Mouse (Mus musculus) heart, embryonic 15.5 days (tissue): ENCODE results near the gene Stxbp1. TPM values are rescaled to one million over a fixed set of nuclear protein-coding genes. Genes with fewer than 3 reads are reported as not detected.
A peak's percentile ranks its signal among the peaks of the same experiment; 100 is the strongest.

Experiments used
- ATAC-seq: fragments of 200-750 bp; cut with Nextera tagmentation; replicated peaks from 2 replicates; pipeline ENCODE4 v1.8.0; 2017; ENCODE audit warnings: low read depth, moderate TSS enrichment; ENCODE audit not compliant: insufficient number of reproducible peaks, insufficient read depth, low FRiP score
- H3K27ac ChIP-seq: fragments of 300-500 bp; sonication (generic); 2 replicates; pipeline ENCODE4 v1.5.1; 2015; ENCODE audit warnings: mild to moderate bottlenecking, inconsistent platforms
- H3K27me3 ChIP-seq: fragments of 300-500 bp; sonication (generic); 2 replicates; pipeline ENCODE4 v1.6.1; 2015; ENCODE audit warnings: inconsistent platforms
- H3K36me3 ChIP-seq: fragments of 300-500 bp; sonication (generic); 2 replicates; pipeline ENCODE4 v1.6.1; 2015; ENCODE audit warnings: mild to moderate bottlenecking, inconsistent platforms
- H3K4me1 ChIP-seq: fragments of 300-500 bp; sonication (generic); replicated peaks from 2 replicates; pipeline ENCODE4 v1.6.1; 2015; ENCODE audit warnings: inconsistent platforms
- H3K4me2 ChIP-seq: fragments of 300-500 bp; sonication (generic); 2 replicates; pipeline ENCODE4 v1.6.1; 2015; ENCODE audit warnings: inconsistent platforms, mild to moderate bottlenecking, moderate library complexity
- H3K4me3 ChIP-seq: fragments of 300-500 bp; sonication (generic); 2 replicates; pipeline ENCODE4 v1.5.1; 2015; ENCODE audit warnings: mild to moderate bottlenecking, inconsistent platforms
- H3K9ac ChIP-seq: fragments of 300-500 bp; sonication (generic); 2 replicates; pipeline ENCODE4 v1.6.1; 2015; ENCODE audit warnings: mild to moderate bottlenecking, inconsistent platforms
- H3K9me3 ChIP-seq: fragments of 300-500 bp; sonication (generic); replicated peaks from 2 replicates; pipeline ENCODE4 v1.6.1; 2016; ENCODE audit warnings: inconsistent platforms
- WGBS: fragments of 180-500 bp; shearing (Covaris S2); methylation state at CpG from one replicate; pipeline ENCODE4 v1.1.7; 2015; ENCODE audit warnings: mixed read lengths; 5-methylcytosine and 5-hydroxymethylcytosine counted together
- polyA plus RNA-seq: library from polyadenylated mRNA; unstranded; fragments of >200 nt; fragmentation: Nextera tagmentation; extraction: Ambion mirVana; gene quantifications from 2 replicates; pipeline ENCODE4 v1.2.1, GENCODE M21; 2015

Stxbp1 gene
- polyA plus RNA-seq, 1 experiment from 2014 or later: 23.8 TPM

GRCm38 (mm10) chr2:32882283-32883043 is 35.4 kb upstream of the Stxbp1 start:
- no peaks in the 10 kb centered on the region for H3K9me3 ChIP-seq
- H3K27ac ChIP-seq: peak overlapping the region; percentile 96
- no peaks in the 10 kb centered on the region for H3K27me3 ChIP-seq
- 23% methylated on average over 17 of the region's 21 CpGs for WGBS
- peak overlapping the region; percentile 50 for H3K4me2 ChIP-seq
- ATAC-seq: peak; percentile 7; the same call in 1 of the 2 replicates
- H3K4me3 ChIP-seq: 0 out of 2 replicates have a peak overlapping the region, but pooled peaks have one; percentile 11
- H3K36me3 ChIP-seq: no peaks in the 10 kb centered on the region
- H3K4me1 ChIP-seq: peaks cover 94% of the 10 kb centered on the region
- peak overlapping the region; percentile 41; the same call in 1 of the 2 replicates for H3K9ac ChIP-seq

GRCm38 (mm10) chr2:32881723-32882122 is 34.7 kb upstream of the Stxbp1 start:
- Histone ChIP-seq H3K4me2 (no peak overlapping the region; the same call in 1 of the 2 replicates), H3K27ac (peak overlapping the region; percentile 96), H3K4me1 (peaks cover 93% of the 10 kb centered on the region), H3K4me3 (no peak overlapping the region), H3K36me3 (no peaks in the 10 kb centered on the region), H3K9me3 (no peaks in the 10 kb centered on the region), H3K9ac (peak overlapping the region; percentile 35; the same call in 1 of the 2 replicates), H3K27me3 (no peaks in the 10 kb centered on the region)
- peak; percentile 56; the same call in 1 of the 2 replicates for ATAC-seq
- 19% methylated on average over 3 of the region's 3 CpGs for WGBS

GRCm38 (mm10) chr2:32881054-32881453 is 34.0 kb upstream of the Stxbp1 start:
- peak overlapping the region; percentile 35; the same call in 1 of the 2 replicates for H3K9ac ChIP-seq
- H3K36me3 ChIP-seq: no peaks in the 10 kb centered on the region
- H3K27ac ChIP-seq: peak overlapping the region; percentile 96
- H3K4me1 ChIP-seq: peaks cover 89% of the 10 kb centered on the region
- H3K27me3 ChIP-seq: no peaks in the 10 kb centered on the region
- H3K4me3 ChIP-seq: no peak overlapping the region
- peak overlapping the region; percentile 3; the same call in 1 of the 2 replicates for H3K4me2 ChIP-seq
- 0 out of 2 replicates have a peak, but pooled peaks have one; percentile 8 for ATAC-seq
- 42% methylated on average over 6 of the region's 6 CpGs for WGBS
- H3K9me3 ChIP-seq: no peaks in the 10 kb centered on the region

GRCm38 (mm10) chr2:32879593-32879992 is 32.5 kb upstream of the Stxbp1 start:
- peaks cover 83% of the 10 kb centered on the region for H3K4me1 ChIP-seq
- peak overlapping the region; percentile 89; the same call in 1 of the 2 replicates for H3K4me3 ChIP-seq
- peak overlapping the region; percentile 20; the same call in 1 of the 2 replicates for H3K9ac ChIP-seq
- H3K36me3 ChIP-seq: no peaks in the 10 kb centered on the region
- H3K4me2 ChIP-seq: peak overlapping the region; percentile 79
- H3K9me3 ChIP-seq: no peaks in the 10 kb centered on the region
- WGBS: 75% methylated on average over 5 of the region's 5 CpGs
- ATAC-seq: no peak
- H3K27me3 ChIP-seq: no peaks in the 10 kb centered on the region
- peak overlapping the region; percentile 96 for H3K27ac ChIP-seq

DNA sequence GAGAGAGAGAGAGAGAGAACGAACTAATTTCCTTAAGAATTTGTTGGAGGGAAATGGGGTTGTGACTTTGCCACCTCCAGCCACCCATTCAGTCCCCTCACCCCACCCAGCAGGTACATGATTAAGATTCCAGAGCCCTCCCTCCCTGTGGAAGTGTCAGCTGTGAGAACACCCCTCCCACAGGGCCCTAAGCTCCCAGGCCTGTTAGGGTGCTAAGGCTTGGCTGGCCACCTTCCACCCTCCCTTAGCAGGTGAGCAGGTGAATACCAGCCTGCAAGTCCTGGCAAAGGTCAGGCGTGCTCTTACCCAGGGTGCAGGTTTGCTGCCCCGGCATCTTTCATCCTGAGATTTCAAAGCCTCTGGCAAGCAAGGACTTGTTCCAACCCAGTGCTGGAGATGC is 31.4 kb upstream of the Stxbp1 start:
- peaks cover 82% of the 10 kb centered on the region for H3K4me1 ChIP-seq
- H3K27ac ChIP-seq: peak overlapping the region; percentile 96
- no peaks in the 10 kb centered on the region for H3K9me3 ChIP-seq
- H3K9ac ChIP-seq: peak overlapping the region; percentile 88
- no peaks in the 10 kb centered on the region for H3K36me3 ChIP-seq
- no peak for ATAC-seq
- peak overlapping the region; percentile 79 for H3K4me2 ChIP-seq
- H3K4me3 ChIP-seq: peak overlapping the region; percentile 89
- WGBS: 61% methylated on average over 3 of the region's 3 CpGs
- H3K27me3 ChIP-seq: no peaks in the 10 kb centered on the region

- WGBS: 38% methylated on average over 6 of the region's 6 CpGs
- peak overlapping the region; percentile 79 for H3K4me2 ChIP-seq
- no peaks in the 10 kb centered on the region for H3K36me3 ChIP-seq
- H3K4me3 ChIP-seq: peak overlapping the region; percentile 89
- peak overlapping the region; percentile 96 for H3K27ac ChIP-seq
- peak overlapping the region; percentile 88 for H3K9ac ChIP-seq
- peaks cover 77% of the 10 kb centered on the region for H3K4me1 ChIP-seq
- no peak for ATAC-seq
- H3K27me3 ChIP-seq: no peaks in the 10 kb centered on the region
- no peaks in the 10 kb centered on the region for H3K9me3 ChIP-seq
Measured at GRCm38 (mm10) chr2:32877761-32878393, 30.8 kb upstream of the Stxbp1 start.

- H3K27me3 ChIP-seq: no peaks in the 10 kb centered on the region
Measured at GRCm38 (mm10) chr2:32877303-32877702, 30.3 kb upstream of the Stxbp1 start.

GRCm38 (mm10) chr2:32876490-32877302 is 29.7 kb upstream of the Stxbp1 start:
- peak overlapping the region; percentile 96 for H3K27ac ChIP-seq
- ATAC-seq: no peak
- no peaks in the 10 kb centered on the region for H3K9me3 ChIP-seq
- H3K4me2 ChIP-seq: peak overlapping the region; percentile 79
- no peaks in the 10 kb centered on the region for H3K27me3 ChIP-seq
- peaks cover 65% of the 10 kb centered on the region for H3K4me1 ChIP-seq
- under 1% methylated on average over 20 of the region's 20 CpGs for WGBS
- peak overlapping the region; percentile 88 for H3K9ac ChIP-seq
- peak overlapping the region; percentile 89 for H3K4me3 ChIP-seq
- H3K36me3 ChIP-seq: no peaks in the 10 kb centered on the region

More at GRCm38 (mm10) chr2:32877303-32877702, 30.3 kb upstream of the Stxbp1 start:
- no peak for ATAC-seq
- 18% methylated on average over 5 of the region's 5 CpGs for WGBS
- Histone ChIP-seq H3K4me3 (peak overlapping the region; percentile 89), H3K27ac (peak overlapping the region; percentile 96), H3K36me3 (no peaks in the 10 kb centered on the region), H3K4me1 (peaks cover 72% of the 10 kb centered on the region), H3K9me3 (no peaks in the 10 kb centered on the region), H3K9ac (peak overlapping the region; percentile 88), H3K4me2 (peak overlapping the region; percentile 79)

GRCm38 (mm10) chr2:32875675-32876489 is 28.8 kb upstream of the Stxbp1 start, which contains the start of gene Fam129b:
Gene Fam129b (plus strand): TSS chr2:32876114.
- Histone ChIP-seq H3K27me3 (no peaks in the 10 kb centered on the region), H3K27ac (peak within 1 kb of the TSS; percentile 96), H3K4me1 (peaks cover 57% of the 10 kb centered on the region), H3K36me3 (no peaks in the 10 kb centered on the region), H3K4me3 (peak within 1 kb of the TSS; percentile 89), H3K9me3 (no peaks in the 10 kb centered on the region), H3K9ac (peak within 1 kb of the TSS; percentile 88), H3K4me2 (peak within 1 kb of the TSS; percentile 79)
- under 1% methylated on average over 65 of the region's 68 CpGs for WGBS
- peak; percentile 89 for ATAC-seq

DNA sequence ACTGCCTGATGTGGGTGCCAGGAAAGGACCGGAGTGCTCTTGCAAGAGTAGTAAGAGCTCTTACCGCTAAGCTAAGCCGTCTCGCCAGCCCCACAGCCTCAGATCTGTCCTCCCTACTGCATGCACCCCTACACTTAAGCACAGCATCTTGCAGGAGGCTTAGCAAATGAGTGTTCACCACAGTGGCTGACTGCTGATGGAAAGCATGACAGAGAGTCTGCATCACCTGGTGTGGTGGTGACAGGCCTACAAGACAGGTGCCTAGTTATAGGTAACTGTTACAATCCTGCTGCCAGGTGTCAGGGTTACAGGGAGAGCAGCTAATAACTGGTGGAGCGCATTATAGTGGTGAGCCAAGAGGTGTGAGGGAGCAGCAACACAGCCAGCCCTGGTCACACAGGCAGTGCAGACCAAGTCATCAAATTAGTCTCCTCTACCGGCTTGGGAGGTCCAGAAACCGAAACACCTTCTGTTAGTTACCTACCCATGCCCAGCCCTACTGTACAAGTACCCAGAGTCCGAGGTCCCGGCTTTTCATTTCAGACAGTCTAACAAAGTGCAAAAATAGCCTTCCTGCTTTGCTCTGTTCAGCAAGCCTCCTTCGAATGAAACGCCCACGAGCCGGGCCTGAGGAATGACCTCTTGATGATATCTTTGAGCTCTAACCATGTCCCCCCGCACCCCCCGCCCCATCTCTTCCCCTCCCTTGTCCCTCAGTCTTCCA is 28.1 kb upstream of the Stxbp1 start:
- Histone ChIP-seq H3K4me3 (peak overlapping the region; percentile 89), H3K27ac (peak overlapping the region; percentile 96), H3K27me3 (no peaks in the 10 kb centered on the region), H3K36me3 (no peaks in the 10 kb centered on the region), H3K4me2 (peak overlapping the region; percentile 79), H3K4me1 (peaks cover 57% of the 10 kb centered on the region), H3K9ac (peak overlapping the region; percentile 88), H3K9me3 (no peaks in the 10 kb centered on the region)
- ATAC-seq: peak; percentile 8; the same call in 1 of the 2 replicates
- 6% methylated on average over 15 of the region's 15 CpGs for WGBS
